Mouse (Mus musculus): ENCODE measurements around the gene Fgd3. TPM values are rescaled to one million over a fixed set of nuclear protein-coding genes. Genes with fewer than 3 reads are reported as not detected.

The Fgd3 gene
- 1 to 10 TPM; 4.5 to 4.7 (median 4.6) TPM for total RNA-seq (2022)

DNA sequence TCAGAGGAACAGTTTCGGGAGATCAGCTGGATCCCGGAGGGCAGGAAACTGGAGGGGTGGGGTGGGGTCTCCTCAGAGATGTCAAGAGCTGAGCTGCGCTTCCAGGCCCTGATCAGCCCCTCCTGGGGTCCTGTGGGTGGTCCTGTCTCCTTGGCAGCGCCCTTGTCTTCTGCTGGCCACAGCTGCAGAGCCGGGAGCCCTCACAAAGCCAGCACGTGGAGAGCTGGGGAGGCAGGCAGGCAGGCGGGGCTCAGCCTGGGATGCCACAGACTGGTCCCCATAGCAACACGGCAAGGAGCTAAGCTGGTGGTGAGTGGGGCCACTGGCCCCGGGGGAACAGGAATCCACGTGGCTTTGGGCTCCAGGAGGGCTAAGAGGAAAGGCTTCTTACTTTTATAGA is at the start of gene Fgd3:
TSS of gene Fgd3 (minus strand) at position 272 of the 400 bp plus-strand sequence.
- DNase-seq: peak; percentile 61

DNA sequence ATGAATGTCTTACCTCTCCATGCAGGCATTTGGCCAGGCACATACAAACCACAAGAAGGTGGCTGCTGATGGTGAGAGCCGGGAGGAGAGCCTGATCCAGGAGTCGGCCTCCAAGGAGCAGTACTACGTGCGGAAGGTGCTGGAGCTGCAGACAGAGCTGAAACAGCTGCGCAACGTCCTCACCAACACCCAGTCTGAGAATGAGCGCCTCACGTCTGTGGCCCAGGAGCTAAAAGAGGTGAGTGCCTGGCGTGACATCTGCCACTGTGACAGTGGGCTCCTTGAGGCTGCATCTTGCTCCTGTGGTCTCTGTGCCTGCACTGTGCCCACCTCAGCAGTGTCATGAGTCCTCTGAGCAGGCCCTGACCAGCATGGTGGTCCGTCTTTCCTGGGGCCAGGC is 49.3 kb upstream of the Fgd3 start:
- no peak for DNase-seq

DNA sequence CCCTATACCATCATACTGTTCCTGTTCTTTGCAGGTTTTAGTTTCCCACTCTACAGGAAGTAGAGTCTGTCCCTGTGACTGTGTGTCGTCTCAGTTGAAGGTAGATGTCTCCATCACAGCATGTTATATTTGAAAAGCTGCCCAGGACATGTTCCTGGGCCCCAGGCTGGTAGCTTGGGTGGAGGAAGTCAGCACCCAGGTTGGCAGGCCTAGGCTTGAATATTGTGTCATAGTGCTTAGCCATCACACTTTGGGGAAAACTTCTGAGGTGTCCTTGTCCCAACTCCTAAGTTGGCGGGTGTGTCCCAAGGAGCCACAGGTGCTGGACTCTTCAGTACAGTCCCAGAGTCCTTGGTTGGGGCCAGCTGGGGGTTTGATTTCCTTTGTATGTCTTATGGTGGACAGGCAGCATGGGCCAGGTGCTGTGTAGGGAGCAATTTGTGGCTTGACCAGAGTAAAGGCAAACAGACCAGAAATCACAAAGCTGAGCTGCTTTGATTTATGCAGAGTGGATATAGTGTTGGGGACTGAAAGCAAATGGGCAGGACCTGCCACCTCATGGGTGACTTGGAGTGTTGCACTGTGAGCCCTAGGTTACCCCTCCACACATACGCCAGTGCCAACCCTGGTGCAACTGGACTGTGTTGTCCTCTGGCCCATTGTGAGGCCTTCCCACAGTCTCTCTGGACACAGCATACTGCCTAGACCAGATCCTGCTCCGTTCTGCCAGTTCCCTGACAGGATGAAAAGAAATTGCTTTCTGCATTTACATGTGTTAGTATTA is 47.7 kb upstream of the Fgd3 start:
- DNase-seq: no peak

DNA sequence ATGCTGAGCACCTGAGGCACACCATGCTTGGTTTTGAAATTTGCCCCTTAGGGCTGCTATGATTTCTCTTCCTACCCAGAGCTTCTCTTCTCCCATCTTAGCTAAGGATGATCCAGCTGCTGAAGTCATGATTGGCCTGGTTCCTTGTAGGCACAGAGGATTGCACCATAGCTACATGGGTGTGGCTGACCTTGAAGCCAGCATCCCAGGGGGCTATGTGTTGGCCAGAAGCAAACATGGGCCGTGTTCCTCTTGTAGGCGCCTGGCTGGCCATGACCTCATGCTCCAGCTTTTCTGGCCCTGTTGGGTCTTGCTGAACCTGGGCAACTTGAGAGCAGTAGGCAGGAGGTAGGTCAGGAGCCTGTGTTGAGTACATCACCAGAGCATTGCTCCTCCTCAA is 44.6 kb upstream of the Fgd3 start:
- peak; percentile 60 for DNase-seq

DNA sequence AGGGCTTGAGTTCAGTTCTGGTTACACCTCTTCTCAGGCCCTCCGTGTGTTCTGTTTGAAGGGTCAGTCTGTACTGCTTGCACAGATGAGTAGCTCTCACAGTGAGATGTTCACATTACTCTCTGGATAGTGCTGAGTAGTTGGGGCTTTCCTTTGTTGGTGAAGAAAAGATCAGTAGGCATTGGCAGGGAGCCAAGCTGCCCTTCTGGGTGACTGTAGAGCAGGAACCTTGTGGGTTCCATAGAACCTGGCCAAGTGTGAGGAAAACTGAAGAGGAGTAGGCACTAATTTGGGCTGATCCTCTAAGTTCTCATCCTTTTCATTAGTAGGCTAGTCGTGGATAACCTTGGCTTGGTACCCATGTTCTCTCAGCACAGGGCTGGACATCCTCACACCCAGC is 42.7 kb upstream of the Fgd3 start:
- DNase-seq: no peak

DNA sequence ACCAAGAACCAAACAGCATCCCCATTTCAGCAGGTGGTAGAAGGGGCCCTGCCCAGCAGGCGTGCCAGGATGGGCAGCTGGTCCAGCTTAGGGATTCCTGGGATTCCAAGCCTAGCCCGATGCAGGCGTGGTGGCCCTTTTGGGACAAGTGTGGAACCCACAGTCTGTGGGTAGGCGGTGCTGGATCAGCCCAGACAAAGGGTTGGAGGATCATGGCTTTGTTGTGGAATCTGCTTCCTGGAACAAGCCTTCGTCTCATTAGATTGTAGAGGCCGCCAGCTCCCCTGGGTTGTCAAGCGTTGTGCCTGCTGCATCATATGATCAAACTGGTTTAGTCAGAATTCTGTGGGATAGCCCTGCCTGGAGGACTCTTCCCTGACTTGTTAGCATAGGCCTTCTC is 42.3 kb upstream of the Fgd3 start:
- DNase-seq: no peak

DNA sequence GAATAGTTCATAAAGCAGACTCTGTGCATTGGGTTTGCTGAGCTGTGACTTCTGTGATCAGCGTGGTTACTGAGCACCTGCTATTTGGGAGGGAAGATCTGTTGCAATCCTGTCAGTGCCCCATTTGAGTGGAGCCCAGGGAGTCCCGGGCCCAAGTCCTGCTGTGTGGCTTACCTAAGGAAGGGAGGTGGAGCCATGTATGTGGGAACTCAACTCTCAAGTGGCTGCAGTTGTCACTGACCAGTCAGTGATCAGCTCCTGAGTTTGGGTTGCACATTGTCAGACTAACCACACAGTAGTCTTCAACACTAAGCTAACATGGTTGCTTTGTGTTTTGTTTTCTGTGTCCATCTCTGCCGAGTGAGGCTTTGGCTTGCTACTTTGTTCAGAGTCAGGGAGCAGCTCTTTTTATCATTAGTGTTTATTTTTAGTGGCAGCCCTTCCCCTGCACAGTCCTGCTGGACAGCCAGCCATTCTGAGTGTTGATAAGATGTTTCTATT is 40.8 kb upstream of the Fgd3 start:
- DNase-seq: no peak

DNA sequence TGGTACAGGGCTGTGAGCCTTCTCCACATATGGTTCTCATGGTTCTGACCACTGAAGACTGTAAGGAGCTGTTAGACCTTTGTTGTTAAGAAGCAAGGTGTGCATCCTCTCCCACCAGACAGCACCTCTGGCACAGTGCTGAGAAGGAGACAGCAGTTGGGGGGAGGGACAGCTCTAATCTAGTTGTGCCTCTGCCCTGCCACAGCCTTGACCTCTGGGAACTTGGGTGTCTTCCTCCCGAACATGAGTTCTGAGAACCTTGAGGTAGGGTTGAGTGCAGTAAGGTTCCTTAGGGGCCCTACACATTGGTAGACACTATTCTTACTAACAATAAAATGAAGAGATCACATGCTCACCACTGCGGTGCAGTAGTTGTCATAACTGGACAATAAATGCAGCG is 38.1 kb upstream of the Fgd3 start:
- DNase-seq: no peak

DNA sequence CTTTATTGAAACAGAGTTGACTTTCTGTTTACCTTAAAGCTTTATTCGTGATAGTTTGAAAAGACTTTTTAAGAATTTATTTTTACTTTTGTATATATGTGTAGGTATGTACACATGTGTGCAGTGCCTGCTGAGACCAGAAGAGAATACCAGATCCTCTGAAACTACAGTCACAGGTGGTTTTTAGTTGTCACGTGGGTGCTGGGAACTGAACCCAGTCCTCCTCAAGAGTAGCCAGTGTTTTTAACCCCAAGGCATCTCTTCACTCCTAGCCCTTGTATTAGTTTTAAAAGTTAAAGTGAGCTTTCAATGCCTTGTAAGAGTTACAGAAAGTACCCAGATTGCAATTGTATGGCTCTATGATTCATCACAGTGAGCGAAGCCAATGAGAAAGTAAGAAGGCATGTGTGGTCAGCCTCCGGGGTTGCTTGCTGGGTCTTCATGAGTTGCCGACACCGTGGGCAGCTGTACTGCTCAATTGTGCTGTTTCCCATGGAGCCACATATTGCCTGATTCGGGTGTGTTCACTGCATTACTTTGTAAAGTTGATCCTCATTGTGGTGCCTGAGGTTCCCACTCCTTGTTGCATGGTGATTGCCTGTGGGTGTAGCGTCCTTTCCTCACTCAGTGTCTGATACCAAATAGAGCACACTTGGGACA is 37.4 kb upstream of the Fgd3 start:
- no peak for DNase-seq

DNA sequence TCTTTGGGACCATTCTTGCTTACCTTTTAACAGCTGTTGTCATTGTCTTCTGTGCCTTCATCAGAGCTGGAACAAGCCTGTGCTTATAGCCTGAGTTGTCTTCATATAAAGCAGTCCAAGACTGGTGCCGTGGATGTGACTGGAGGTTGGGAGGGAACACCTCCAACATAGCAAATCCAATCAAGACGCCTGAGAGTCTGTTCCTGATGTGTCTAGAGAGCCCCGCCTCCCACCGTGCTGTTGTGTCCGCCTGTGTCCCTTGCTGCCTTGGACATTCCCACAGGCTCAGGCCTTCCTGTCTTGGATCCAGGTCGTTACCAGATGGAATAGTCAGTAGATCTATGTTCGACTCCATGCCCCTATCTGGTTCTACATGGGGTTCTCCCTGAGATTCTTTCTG is 36.0 kb upstream of the Fgd3 start:
- DNase-seq: no peak

DNA sequence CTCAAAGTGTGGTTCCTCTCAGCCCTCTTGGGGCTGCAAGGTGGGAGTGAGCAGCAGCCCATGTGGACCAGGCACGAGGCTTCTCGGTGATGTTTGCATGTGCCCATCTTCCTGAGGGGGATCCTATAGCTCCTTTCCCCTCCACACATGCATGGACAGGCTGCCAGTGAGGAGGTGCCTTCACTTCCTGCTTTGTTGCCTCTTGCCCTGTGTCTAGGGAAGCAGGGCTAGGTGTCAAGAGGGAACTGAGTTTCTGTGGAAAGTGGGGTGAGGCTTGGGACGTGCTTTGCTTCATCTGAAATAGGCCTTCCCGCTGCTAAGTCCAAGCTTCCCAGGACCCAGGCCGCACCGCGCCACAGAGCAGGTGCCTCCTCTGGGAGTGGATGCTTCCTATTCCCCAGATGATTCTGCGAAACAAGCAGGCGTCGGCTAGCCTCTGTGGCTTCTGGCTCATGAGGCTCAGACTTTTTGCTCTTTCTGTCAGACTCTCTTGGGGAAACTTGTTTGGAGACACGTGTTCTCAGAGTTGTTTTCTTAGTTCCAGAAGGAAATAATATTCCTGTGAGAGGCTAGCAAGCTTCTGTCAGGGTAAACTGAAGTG is 35.5 kb upstream of the Fgd3 start:
- no peak for DNase-seq

DNA sequence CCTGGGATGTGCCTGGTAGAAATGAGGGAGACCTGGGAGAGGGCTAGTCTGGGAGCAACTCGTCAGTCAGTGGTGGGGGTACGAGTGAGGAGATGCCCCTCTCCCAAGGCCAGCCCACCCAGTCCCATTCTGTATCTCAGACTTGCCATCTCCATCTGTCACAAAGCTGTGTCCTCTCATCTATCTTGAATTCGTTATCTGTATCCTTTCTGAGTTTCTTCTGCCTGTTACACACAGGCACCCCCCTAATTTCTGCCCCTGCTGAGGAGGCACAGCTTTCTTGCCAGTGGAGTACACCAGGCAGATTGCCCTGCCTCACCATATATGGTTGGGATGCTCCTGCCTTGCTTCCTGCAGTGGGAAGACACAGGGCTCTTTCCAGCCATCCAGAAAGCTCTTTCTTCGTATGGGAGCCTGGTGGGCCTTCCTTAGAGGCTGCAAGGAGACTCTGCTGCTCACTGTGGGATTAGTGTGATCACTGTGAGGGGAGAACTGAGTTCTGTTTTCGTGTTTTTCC is 33.9 kb upstream of the Fgd3 start:
- DNase-seq: no peak

DNA sequence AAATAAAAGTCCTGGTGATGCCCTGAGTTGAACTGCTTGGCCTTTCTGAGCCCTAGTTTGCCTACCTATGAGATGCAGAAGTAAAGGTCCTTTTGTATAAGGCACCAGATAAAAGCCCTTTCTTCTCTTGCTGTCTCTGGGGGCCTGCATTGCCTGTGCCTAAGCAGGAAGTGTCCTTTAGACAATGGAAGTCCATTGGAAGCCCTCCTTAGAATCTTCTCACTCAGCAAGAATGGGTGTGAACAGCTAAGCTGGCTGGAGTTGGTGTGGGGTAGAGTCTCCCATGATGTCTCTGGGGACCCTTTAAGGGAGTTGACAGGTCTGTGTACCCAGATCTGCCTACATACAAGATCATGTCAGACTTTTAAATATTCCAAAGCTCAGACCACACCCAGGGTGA is 33.3 kb upstream of the Fgd3 start:
- no peak for DNase-seq

DNA sequence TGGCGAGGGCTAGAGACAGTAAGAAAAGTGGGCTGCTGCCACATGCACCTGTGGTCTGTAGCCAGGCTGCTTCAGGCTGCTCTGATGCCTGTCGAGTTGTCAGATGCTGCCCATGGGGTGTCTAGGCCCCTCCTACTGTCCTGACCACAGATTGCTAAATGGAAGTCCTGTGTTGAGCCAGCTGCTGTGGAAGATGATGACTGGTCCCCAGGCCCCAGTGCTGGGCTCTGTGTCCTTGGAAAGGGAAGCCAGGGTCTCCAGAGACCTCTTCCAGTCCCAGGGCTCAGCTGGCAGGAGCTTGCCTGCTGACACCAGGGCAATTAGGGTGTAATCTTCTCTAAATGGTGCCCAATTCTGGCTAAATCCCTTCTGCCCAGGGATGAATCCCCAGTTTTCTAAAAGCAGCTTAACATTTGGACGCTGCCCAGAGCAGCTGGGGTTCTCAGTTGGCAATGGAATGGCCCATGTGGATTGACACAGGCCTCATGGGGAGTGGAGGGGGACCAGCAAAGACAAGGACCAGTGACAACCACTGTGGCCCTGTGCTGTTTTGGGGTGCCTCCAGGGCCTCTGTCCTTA is 32.6 kb upstream of the Fgd3 start:
- DNase-seq: no peak

DNA sequence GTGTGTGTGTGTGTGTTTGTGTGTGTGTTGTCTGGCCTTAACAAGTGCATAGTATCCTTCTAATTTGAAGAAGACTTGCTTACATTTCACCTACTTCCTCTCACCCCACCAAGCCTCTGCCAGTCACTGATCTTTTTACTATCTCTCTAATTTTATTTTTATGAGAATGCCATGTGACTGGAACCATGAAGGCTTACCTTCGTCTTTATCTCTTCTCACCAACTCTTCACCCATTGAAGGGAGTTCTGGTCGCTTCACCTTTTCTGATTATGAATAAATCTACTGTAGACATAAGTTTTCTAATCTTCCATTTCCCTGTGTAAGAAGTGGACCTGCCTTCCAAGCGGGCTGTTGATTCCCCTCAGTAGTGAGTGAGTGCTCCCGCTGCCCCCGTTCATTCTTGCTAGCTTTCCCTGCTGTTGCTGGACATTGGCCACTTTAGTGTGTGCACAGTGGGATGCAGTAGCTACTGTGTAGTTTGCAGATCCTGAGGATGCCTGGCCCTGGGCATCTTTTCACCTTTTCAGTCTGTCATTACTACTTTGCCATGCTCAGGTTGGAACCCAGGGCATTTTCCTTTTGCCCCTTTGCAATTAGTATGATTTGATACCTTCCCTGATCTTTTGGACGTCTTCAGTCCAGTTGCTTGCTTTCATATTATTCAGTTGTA is 29.9 kb upstream of the Fgd3 start:
- DNase-seq: no peak

DNA sequence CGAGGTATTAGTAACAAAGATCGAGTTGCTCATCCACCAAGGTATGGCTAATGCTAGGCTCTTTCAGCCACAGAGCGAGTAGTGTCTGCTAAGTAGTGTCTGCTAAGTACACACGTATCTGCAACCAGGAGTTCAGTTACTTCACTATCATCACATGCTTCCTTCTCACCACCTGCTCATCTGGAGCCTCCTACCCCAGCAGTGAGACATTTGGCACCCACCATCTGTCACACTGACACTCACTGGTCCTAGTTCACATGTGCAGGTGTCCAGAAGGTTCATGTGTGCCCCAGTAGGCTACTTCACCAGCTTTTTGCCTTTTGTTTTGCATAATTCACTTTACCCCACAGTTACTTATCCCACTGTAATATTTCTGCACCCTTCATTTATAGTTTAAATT is 29.2 kb upstream of the Fgd3 start:
- no peak for DNase-seq

DNA sequence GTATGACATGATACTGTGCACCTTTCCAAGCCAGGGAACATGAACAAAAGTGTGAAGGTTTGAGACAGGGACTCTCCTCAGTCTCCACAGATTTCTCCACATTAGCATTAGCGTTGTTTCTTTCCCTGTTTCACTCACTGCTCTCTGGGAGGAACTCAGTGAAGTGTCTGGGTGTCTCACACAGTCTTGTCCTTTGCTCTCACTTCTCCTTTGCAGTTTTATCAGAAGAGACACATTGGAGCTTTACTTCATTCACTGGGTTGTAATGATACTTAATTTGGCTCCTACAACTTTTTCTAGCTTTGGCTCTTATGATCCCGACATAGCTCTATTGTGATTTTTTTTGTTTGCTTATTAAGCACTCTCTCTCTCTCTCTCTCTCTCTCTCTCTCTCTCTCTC is 28.4 kb upstream of the Fgd3 start:
- no peak for DNase-seq

DNA sequence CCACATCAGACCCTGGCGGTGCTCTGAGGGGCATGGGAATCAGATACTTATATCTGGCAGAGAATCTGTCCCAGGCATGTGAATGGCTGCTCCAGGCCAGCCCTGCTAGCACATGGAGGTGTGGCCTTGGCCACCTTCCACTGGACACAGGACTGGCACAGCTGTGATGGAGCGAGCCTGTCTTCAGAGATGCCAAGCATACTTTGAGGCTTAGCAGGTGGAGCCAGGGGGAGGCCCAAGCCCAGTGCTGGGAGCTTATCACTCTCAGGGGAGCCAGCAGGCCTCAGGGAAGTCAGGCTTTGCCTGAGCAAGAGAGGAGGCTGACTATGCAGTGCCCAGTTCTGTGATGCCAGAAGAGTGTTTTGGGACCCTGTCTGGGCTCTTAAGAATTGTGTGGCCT is 25.4 kb upstream of the Fgd3 start:
- peak; percentile 54 for DNase-seq

DNA sequence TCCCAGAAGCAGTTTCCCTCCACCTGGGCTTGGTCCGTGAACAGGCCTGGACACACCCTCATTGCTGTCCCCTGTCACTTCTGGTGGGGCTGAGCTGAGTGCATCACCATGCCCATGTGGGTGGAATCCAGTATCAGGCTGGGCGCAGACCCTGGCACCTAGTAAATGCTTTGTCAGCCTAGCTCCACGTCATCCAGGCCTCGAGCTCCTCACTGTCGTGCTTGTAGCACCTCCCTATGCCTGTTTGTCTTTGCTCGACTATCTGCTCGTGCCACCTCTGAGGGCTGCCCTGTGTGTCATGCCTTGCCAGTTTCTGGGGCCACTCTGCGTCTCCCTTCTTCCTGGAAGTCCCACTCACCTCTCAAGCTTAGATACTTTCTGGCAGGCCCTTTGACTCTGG is 24.5 kb upstream of the Fgd3 start:
- DNase-seq: no peak

DNA sequence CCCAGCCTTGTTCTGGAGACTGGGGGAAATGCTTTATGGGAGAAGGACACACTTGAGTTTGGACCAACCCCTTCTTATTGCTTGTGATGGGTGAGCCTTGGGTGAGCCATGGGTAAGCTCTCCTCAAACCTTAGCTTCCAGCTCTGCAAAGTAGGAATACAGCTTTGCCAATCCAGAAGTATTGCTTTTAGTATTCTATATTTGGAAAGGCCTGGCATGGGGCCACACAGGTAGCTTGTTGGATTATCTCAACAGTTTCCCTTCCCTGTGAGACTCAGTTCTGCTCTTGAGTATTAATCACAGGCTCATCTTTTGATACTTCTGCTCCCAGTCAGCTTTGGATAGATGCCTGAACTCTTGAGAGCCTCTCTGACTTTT is 22.6 kb upstream of the Fgd3 start:
- DNase-seq: no peak

DNA sequence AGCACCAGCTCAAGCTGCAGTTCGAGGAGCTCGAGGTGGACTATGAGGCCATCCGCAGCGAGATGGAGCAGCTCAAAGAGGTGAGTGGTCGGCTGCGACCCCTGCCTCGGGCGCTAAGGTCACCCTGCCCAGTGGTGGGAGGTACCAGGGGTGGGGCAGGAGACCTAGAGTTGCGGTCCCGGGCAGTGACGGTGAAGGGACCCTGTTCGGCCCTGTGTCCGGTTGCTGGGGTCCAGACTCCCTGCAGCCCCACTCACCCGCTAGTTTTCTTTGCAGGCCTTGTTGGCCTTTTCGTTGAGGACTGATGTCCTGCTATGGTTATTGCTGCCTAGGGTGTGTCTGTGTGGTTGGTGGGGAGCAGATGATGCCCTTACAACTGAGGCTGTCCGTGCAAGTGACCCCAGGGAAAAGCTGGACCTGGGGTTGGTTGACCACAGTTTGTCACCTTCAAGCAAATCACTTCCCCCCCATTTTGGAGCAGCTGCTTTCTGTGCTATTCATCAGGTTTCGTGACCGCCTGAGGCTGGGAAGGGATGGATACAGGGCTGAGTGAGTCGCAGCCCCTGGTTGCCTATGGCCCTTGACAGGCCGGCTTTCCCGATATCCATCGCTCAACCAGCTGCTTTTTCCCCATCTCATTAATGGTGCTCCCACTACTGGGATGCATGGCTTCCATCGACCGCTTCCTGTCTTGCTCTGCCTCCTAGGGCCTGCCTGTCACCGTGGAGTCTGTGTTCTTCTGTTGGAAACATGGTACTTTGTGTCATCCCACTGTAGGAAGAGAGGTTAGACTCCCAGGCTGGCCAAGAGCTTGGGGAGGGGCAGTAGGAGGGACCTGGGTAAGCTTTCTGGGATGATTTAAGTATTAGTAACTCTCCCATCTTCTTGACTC is 22.0 kb upstream of the Fgd3 start:
- DNase-seq: no peak
